Mouse (Mus musculus) myocyte (in vitro differentiated cells): Measurements from ENCODE around the gene Gp1bb. TPM values are rescaled to one million over a fixed set of nuclear protein-coding genes. Genes with fewer than 3 reads are reported as not detected.

ENCODE experiments used
- H3K27me3 ChIP-seq: one replicate; pipeline ENCODE4 v1.6.1; 2011; ENCODE audit not compliant: control insufficient read depth, insufficient read depth, insufficient read length
- H3K36me3 ChIP-seq: one replicate; pipeline ENCODE4 v1.6.1; 2011; ENCODE audit not compliant: control insufficient read depth, insufficient read depth
- H3K4me2 ChIP-seq: one replicate; pipeline ENCODE4 v1.6.1; 2011; ENCODE audit warnings: low read depth, control low read depth
- H3K4me3 ChIP-seq: one replicate; pipeline ENCODE4 v1.5.1; 2011; ENCODE audit warnings: mild to moderate bottlenecking, control low read depth, moderate library complexity
- H3K79me2 ChIP-seq: one replicate; pipeline ENCODE4 v1.6.1; 2011; ENCODE audit not compliant: control insufficient read depth, insufficient read depth
- H3ac ChIP-seq: one replicate; pipeline ENCODE4 v1.6.1; 2011; ENCODE audit not compliant: control insufficient read depth, insufficient read length
- CEBPB ChIP-seq: IDR thresholded peaks from 2 replicates; pipeline ENCODE4 v1.6.1; 2011; ENCODE audit warnings: mild to moderate bottlenecking, moderate library complexity; ENCODE audit not compliant: poor library complexity, insufficient read depth, severe bottlenecking
- E2F4 ChIP-seq: IDR thresholded peaks from one replicate; pipeline ENCODE4 v1.6.1; 2011; ENCODE audit warnings: mild to moderate bottlenecking, control low read depth, moderate library complexity; ENCODE audit not compliant: insufficient read depth
- MAX ChIP-seq: IDR thresholded peaks from one replicate; pipeline ENCODE4 v1.6.1; 2011; ENCODE audit warnings: low read depth, mild to moderate bottlenecking, control low read depth
- MYOD1 ChIP-seq, 3 experiments: IDR thresholded peaks; one replicate each; pipeline ENCODE4 v1.6.1; 2011; ENCODE audit warnings: control low read depth in 2 of 3, low read depth in 2 of 3, mild to moderate bottlenecking in 2 of 3, moderate library complexity in 1 of 3; ENCODE audit not compliant: insufficient read length in 2 of 3, control insufficient read depth in 1 of 3
- MYOG ChIP-seq, 3 experiments: IDR thresholded peaks; one replicate each; pipeline ENCODE4 v1.6.1; 2011; ENCODE audit warnings: control low read depth in 2 of 3, low read depth in 2 of 3, mild to moderate bottlenecking in 2 of 3; ENCODE audit not compliant: insufficient read length in 2 of 3, control insufficient read depth in 1 of 3, insufficient read depth in 1 of 3
- POLR2A ChIP-seq: IDR thresholded peaks from one replicate; pipeline ENCODE4 v1.6.1; 2011; ENCODE audit warnings: low read depth, mild to moderate bottlenecking, control low read depth, moderate library complexity; ENCODE audit not compliant: insufficient read length
- POLR2AphosphoS2 ChIP-seq: IDR thresholded peaks from one replicate; pipeline ENCODE4 v1.6.1; 2011; ENCODE audit warnings: low read depth, control low read depth; ENCODE audit not compliant: insufficient read length
- REST ChIP-seq: IDR thresholded peaks from one replicate; pipeline ENCODE4 v1.6.1; 2011; ENCODE audit warnings: mild to moderate bottlenecking, control low read depth, moderate library complexity; ENCODE audit not compliant: insufficient read depth, insufficient read length
- SRF ChIP-seq: IDR thresholded peaks from one replicate; pipeline ENCODE4 v1.6.1; 2011; ENCODE audit warnings: low read depth; ENCODE audit not compliant: control insufficient read depth, insufficient read length
- TCF12 ChIP-seq: IDR thresholded peaks from one replicate; pipeline ENCODE4 v1.6.1; 2011; ENCODE audit warnings: mild to moderate bottlenecking, control low read depth; ENCODE audit not compliant: poor library complexity, insufficient read depth, severe bottlenecking
- TCF3 ChIP-seq: IDR thresholded peaks from one replicate; pipeline ENCODE4 v1.6.1; 2011; ENCODE audit warnings: low read depth, control low read depth; ENCODE audit not compliant: insufficient read length
- USF1 ChIP-seq: IDR thresholded peaks from one replicate; pipeline ENCODE4 v1.6.1; 2011; ENCODE audit warnings: low read depth, mild to moderate bottlenecking, control low read depth, moderate library complexity
- polyA plus RNA-seq: library from polyadenylated mRNA; unstranded; fragments of >200 nt; fragmentation: generic; extraction: Trizol; gene quantifications from one replicate; pipeline ENCODE4 v1.2.1, GENCODE M21; 2012; ENCODE audit warnings: missing spikeins

Gene Gp1bb
- polyA plus RNA-seq, 1 experiment, result 9.4 TPM

GRCm38 (mm10) chr16:18611752-18612151 lies 10.5 kb downstream of the Gp1bb start:
- Histone ChIP-seq H3K4me2 (no peak overlapping the region), H3K4me3 (no peak overlapping the region), H3K36me3 (no peaks in the 10 kb centered on the region), H3K27me3 (peaks cover 5% of the 10 kb centered on the region), H3K79me2 (no peaks in the 10 kb centered on the region), H3ac (no peak overlapping the region)
- TF ChIP-seq REST (no peak), MYOD1 (IDR thresholded peaks at IDR 0.05; ENCODE audit: control insufficient read depth in 1 of 3, insufficient read length in 2 of 3, low read depth in 2 of 3) (no peak), TCF3 (no peak), MAX (no peak), POLR2AphosphoS2 (no peak), MYOG (IDR thresholded peaks at IDR 0.05; ENCODE audit: control insufficient read depth in 1 of 3, insufficient read depth in 1 of 3, insufficient read length in 2 of 3, low read depth in 2 of 3) (no peak), USF1 (no peak), POLR2A (no peak), SRF (no peak), TCF12 (no peak), CEBPB (no peak), E2F4 (no peak)

- H3ac ChIP-seq, result no peak overlapping the region
- H3K27me3 ChIP-seq, result peaks cover 5% of the 10 kb centered on the region
- H3K79me2 ChIP-seq, result no peaks in the 10 kb centered on the region
- H3K4me2 ChIP-seq, result no peak overlapping the region
- no peaks in the 10 kb centered on the region for H3K36me3 ChIP-seq
- no peak overlapping the region for H3K4me3 ChIP-seq
- no peak for TF ChIP-seq SRF
- TF ChIP-seq REST, result no peak
- no peak for TF ChIP-seq TCF3
- TF ChIP-seq MYOG (IDR thresholded peaks at IDR 0.05; ENCODE audit: control insufficient read depth in 1 of 3, insufficient read depth in 1 of 3, insufficient read length in 2 of 3, low read depth in 2 of 3), result no peak
Observed at GRCm38 (mm10) chr16:18609099-18609498, 13.1 kb downstream of the Gp1bb start.

- Histone ChIP-seq H3K36me3 (no peaks in the 10 kb centered on the region), H3K4me3 (no peak overlapping the region), H3K79me2 (no peaks in the 10 kb centered on the region), H3ac (no peak overlapping the region), H3K4me2 (no peak overlapping the region), H3K27me3 (peaks cover 5% of the 10 kb centered on the region)
- no peak for TF ChIP-seq E2F4
- no peak for TF ChIP-seq MYOG (IDR thresholded peaks at IDR 0.05; ENCODE audit: control insufficient read depth in 1 of 3, insufficient read depth in 1 of 3, insufficient read length in 2 of 3, low read depth in 2 of 3)
- TF ChIP-seq MYOD1 (IDR thresholded peaks at IDR 0.05; ENCODE audit: control insufficient read depth in 1 of 3, insufficient read length in 2 of 3, low read depth in 2 of 3), result no peak
- no peak for TF ChIP-seq USF1
Observed at GRCm38 (mm10) chr16:18608226-18608625, 14.0 kb downstream of the Gp1bb start.

- TF ChIP-seq REST (no peak), E2F4 (no peak), USF1 (no peak), TCF12 (no peak), CEBPB (no peak), MYOG (IDR thresholded peaks at IDR 0.05; ENCODE audit: control insufficient read depth in 1 of 3, insufficient read depth in 1 of 3, insufficient read length in 2 of 3, low read depth in 2 of 3) (no peak), POLR2AphosphoS2 (no peak), MYOD1 (IDR thresholded peaks at IDR 0.05; ENCODE audit: control insufficient read depth in 1 of 3, insufficient read length in 2 of 3, low read depth in 2 of 3) (no peak), TCF3 (no peak), POLR2A (no peak), MAX (no peak), SRF (no peak)
- Histone ChIP-seq H3K36me3 (no peaks in the 10 kb centered on the region), H3K27me3 (peaks cover 5% of the 10 kb centered on the region), H3ac (no peak overlapping the region), H3K4me3 (no peak overlapping the region), H3K79me2 (no peaks in the 10 kb centered on the region), H3K4me2 (no peak overlapping the region)
Observed at GRCm38 (mm10) chr16:18605705-18606104, 16.5 kb downstream of the Gp1bb start.

GRCm38 (mm10) chr16:18604267-18604701 lies 17.9 kb downstream of the Gp1bb start:
- Histone ChIP-seq H3K4me2 (peak overlapping the region; percentile 34), H3ac (no peak overlapping the region), H3K27me3 (no peaks in the 10 kb centered on the region), H3K4me3 (no peak overlapping the region), H3K79me2 (no peaks in the 10 kb centered on the region), H3K36me3 (no peaks in the 10 kb centered on the region)
- TF ChIP-seq REST (no peak), CEBPB (no peak), MYOG (IDR thresholded peaks at IDR 0.05; ENCODE audit: control insufficient read depth in 1 of 3, insufficient read depth in 1 of 3, insufficient read length in 2 of 3, low read depth in 2 of 3) (peak in 2 of 3 experiments; percentile 58 to 91), TCF12 (peak; percentile 19), MYOD1 (IDR thresholded peaks at IDR 0.05; ENCODE audit: control insufficient read depth in 1 of 3, insufficient read length in 2 of 3, low read depth in 2 of 3) (peak; percentile 77 to 91 (median 77)), POLR2AphosphoS2 (peak; percentile 69), TCF3 (no peak), SRF (no peak), E2F4 (no peak), MAX (no peak), USF1 (no peak), POLR2A (peak; percentile 62)
